Mouse (Mus musculus): ENCODE results near the gene Lsp1.
A peak's percentile ranks its signal among the peaks of the same experiment; 100 is the strongest.

Lsp1 gene

GRCm38 (mm10) chr7:142476271-142476670, 15.7 kb downstream of the Lsp1 start:
- no peak for DNase-seq (ENCODE audit: low spot score)

GRCm38 (mm10) chr7:142476795-142477452, 16.3 kb downstream of the Lsp1 start:
- no peak for DNase-seq (ENCODE audit: low spot score)

GRCm38 (mm10) chr7:142478001-142478400, 17.4 kb downstream of the Lsp1 start:
- no peak for DNase-seq (ENCODE audit: low spot score)

- no peak for DNase-seq (ENCODE audit: low spot score)
These were observed 18.0 kb downstream of the Lsp1 start for GRCm38 (mm10) chr7:142478574-142478973.

DNA sequence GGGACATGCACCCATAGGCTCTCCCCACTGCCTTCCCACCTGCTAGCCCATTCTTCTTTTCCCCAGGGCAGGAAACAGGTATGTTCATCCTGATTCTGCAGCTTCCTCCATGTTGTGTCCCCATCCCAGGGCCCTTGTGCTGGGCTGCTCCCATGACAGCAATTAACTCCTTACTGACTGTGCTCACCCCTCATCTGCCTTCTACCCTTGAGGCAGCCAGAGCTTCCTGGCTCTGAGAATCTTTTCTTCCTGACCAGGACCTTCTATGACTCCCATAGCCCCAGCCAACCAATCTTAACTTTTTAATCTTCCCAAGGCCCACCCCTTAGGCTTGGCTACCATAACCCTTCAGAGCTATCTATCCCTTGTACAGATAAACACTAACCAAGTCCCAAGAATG, 18.7 kb downstream of the Lsp1 start:
- DNase-seq (ENCODE audit: low spot score), result no peak

DNA sequence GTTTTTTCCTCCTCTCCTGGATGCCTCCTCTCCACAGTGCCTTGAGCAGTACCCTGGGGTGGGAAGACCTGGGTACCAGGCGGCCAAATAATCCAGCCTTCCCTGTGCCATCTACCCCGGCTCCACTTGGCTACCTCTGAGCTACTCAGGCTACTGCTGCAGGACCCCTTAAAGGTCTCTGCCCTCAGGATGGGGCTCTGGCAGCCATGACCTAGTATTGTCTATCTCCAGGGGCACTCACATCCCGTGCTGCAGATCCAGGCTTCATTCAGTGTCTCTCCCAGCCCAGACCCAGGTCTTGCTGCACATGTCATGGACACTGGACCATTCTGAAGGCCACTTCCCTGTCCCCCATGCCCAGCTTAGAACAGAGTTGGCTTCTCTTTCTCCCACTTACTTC, 19.3 kb downstream of the Lsp1 start:
- no peak for DNase-seq (ENCODE audit: low spot score)

DNA sequence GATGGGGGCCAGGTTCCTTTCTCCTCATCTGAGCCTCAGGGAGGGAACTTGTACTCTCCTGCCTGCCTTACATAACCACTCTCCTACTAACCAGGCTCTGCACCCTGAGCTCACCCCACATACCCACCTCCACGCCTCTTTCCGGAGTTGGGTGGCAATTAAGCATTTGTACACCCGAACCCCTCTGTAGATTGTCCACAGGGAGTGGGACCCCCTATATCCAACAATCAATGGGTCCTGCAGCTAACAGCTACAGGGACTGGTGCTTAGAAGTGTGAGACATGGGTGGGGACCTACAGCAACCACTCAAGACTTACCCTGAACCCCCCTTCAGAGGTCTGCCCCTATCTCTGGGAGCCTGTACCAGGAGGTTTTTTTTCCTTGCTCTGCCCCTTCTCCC, 20.1 kb downstream of the Lsp1 start:
- no peak for DNase-seq (ENCODE audit: low spot score)

- peak; percentile 88 for DNase-seq (ENCODE audit: low spot score)
These were observed 20.6 kb downstream of the Lsp1 start for GRCm38 (mm10) chr7:142481186-142481567.

DNA sequence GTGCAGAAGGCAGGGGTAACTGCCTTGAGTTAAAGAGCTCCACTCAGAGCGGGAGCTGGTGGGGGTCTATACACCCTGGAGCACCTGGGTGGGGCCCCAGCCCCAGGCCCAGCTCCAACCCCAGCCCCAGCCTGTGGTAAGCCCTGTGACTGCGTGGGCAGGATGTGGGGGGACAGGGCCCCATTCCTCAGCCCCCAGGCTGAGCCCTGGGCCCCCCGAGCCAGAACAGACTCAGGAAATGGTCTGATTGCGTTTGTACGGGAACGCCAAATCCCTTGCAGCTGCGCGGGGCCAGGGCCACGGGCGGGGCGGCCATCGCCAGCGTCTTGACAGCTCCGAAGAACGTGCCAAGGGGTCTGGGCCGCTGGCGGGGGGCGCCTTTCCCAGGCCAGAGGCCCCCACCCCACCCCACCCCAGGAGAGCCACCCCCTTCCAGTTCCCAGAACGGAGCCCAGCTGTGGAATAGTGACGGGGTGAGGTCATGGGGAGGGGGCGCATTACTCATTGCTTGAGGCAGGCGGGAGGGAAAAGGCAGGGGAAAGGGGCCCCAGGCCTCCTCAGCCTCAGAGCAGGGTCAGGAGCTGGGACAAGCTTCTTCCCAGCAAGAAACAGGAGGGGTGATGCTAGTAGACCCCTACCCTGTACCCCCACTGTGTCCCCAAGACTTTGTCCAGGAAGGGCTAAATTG, 21.1 kb downstream of the Lsp1 start:
- peak; percentile 76 for DNase-seq (ENCODE audit: low spot score)

DNA sequence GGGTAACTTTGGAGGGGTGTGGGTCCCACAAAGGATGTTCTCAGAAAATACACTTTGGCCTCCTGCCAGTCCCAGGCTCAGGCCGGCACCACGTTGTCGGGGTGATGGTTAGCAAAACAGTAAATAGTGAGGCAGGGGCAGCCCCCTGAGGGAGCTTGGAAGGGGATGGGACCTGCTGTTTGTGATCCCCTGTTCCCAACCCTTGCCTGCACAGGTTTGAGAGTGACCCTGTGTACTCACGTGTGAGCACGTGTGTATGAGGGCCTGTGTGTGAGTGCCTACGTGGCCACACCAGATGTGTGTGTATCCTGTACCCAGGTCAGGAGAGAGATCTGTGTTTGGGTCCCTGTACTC, 21.6 kb downstream of the Lsp1 start:
- peak; percentile 62 for DNase-seq (ENCODE audit: low spot score)

- peak; percentile 57 for DNase-seq (ENCODE audit: low spot score)
These were observed 22.5 kb downstream of the Lsp1 start for GRCm38 (mm10) chr7:142483136-142483535.

GRCm38 (mm10) chr7:142484780-142485179, 24.2 kb downstream of the Lsp1 start:
- DNase-seq (ENCODE audit: low spot score), result no peak

GRCm38 (mm10) chr7:142486751-142487162, 26.1 kb downstream of the Lsp1 start:
- DNase-seq (ENCODE audit: low spot score), result no peak

GRCm38 (mm10) chr7:142487341-142487859, 26.8 kb downstream of the Lsp1 start:
- peak; percentile 88 for DNase-seq (ENCODE audit: low spot score)

- DNase-seq (ENCODE audit: low spot score), result no peak
These were observed 27.4 kb downstream of the Lsp1 start for GRCm38 (mm10) chr7:142488053-142488452.

GRCm38 (mm10) chr7:142493535-142493934, 32.9 kb downstream of the Lsp1 start:
- DNase-seq (ENCODE audit: low spot score), result peak; percentile 56

DNA sequence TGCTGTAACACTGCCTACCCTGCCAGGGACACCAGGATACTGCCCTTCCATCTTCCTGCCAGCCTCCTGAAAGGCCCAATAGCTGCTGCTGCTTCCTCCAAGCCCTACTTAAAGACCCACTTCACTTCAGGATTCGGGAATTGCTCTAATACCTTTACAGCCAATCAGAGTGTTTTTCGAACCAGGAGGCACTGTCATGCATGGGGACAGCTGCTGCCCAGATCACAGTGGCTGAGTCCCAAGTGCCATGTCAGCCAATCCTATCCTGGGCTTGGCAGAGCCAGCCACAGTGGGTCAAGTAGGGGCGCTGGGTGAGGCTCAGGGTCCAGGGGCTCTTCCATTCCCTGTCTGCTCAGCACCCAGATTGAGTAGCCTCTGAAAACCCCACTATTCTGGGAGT, 35.5 kb downstream of the Lsp1 start:
- DNase-seq (ENCODE audit: low spot score), result no peak

DNA sequence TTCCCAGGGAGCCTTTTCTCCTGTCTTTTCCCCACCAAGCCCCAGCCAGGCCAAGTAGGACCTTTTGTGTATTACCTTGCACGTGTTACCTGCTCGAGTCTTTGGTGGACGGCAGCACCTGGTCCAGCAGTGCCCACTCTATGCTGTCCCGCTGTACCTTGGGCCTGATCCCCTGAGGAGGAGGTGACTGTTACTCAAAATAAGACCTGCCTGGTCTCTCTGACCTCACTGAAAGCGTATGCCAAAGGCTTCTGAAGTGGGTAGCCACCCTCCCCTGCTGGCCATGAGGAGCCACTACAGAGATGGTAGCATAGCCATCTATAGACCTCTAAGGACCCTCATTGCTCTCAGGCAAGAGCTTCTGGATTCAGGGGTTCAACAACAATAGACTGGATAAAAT, 36.2 kb downstream of the Lsp1 start:
- no peak for DNase-seq (ENCODE audit: low spot score)

DNA sequence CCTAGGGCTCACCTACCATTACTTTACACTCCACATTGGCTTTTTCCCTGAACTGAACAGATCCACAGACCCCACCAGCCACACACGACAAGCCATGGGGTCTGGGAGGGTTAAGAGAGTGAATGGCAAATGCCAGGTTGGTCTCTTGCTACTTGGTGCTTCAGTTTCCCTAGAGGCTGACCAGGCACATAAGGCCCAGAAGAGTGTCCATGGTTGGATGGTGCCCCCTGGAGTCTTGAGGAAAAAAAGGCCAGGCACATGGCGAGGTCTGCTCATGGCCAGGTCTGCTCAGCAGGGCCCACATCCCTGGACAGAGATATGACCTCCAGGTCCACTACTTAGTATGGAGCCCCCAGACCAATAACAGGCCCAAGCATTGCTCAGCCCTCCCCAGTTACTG, 37.2 kb downstream of the Lsp1 start:
- DNase-seq (ENCODE audit: low spot score), result no peak

DNA sequence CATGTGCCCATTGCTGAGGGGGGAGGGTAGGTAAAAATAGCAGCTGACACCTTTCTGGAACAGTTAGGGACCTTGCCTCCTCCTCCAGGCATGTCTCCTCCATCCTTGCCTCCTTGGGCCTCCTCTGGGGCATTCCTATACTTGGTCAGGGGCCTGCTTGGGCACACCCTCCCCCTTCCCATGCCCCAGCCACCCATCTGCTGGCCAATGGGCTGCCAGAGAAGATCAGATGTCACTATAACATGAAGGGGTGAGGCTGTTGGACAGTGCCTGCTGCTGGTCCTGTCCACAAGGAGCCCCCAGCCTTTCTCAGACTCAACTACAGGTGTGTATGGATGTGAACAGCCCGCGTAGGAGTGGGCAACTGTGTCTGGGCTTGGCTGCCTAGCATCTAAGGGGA, 38.0 kb downstream of the Lsp1 start, which contains the start of gene Tnnt3:
Gene Tnnt3 (plus strand): TSS at position 262 of the 400 bp plus-strand sequence.
- no peak for DNase-seq (ENCODE audit: low spot score)

DNA sequence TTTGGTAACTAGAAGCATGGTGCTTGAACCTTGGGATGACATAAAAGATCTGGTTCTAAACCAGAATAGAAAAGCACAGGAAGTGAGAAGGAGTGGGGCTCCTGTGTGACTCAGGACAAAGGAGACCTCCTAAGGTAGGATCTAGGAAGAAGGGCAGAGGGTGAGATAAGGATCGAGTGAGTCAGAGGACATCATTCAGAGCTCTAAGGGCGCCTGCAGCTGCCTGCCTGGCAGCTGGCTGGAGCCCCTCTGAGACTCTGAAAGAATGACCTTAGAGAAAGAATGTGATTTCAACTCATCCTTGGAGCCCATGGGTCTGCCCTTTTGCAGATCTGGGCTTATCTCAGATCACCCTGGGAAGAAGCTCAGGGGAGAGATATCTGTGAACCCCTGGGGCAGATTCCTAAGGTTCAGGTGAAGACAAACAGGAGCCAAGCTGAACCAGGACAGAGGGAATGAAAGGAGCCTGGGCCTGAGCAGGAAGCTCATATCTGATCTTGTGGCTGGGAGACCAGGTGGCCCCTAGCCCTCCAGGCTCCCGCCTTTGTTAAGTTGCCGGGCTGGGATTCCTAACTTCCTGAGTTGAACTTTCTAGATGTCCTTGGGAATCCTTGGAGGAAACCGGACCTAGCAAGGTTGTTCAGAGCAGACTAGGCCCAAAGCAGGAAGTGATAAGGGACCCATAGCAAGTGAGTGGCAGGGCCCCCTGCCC, 38.6 kb downstream of the Lsp1 start:
- DNase-seq (ENCODE audit: low spot score), result no peak

DNA sequence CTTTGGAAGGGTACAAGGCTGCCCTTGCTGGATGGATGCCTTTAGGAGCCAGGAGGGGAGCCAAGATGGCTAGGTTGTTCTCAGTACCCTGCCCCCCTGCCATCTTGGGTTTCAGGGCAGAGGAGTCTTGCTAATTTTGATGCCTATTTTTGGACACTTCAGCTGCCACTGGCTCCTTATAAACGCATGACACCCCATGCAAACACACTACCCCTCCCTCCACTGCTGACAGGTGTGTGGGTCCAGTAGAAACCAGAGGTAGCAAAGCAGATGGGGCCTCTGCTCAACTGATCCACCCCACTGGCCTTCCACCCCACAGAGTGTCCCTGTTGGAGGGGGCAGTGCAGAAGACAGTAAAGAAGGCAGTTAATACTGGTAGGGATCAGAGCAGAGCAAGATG, 39.4 kb downstream of the Lsp1 start:
- no peak for DNase-seq (ENCODE audit: low spot score)

DNA sequence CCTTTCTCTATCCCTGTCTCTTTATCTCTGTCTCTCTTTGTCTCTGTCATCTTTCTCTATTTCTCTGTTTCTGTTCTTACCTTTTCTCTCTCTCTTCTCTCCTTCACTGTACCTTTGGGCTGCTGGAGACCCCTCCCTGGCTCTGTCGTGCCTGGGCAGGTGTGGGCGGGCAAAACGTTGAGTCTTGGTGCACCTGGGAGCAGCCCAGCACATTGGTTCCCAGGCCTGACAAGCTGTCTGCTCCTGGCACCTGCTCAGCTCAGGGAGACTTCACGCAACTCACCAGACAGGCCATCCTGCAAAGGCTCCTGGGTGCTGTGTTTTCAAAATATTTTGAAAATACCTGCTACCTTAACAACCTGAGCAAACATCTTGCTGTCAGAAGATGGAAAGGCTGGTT, 42.6 kb downstream of the Lsp1 start:
- DNase-seq (ENCODE audit: low spot score), result no peak
